Mouse (Mus musculus) midbrain, embryonic 10.5 days (tissue): ENCODE measurements at regions not wholly inside any gene's neighbourhood (a gene's known extent, or its start where the extent isn't known, plus 50 kb on each side); places are given as distances from the start of the nearest gene placed in this dataset.

Source experiments
- DNase-seq: peaks from one replicate; pipeline ENCODE4 v3.0.0-alpha.2; 2017; ENCODE audit warnings: low spot score
- H3K27ac ChIP-seq: fragments of 300-500 bp; sonication (generic); replicated peaks from 2 replicates; pipeline ENCODE4 v1.5.1; 2016; ENCODE audit warnings: mild to moderate bottlenecking
- H3K27me3 ChIP-seq: fragments of 300-500 bp; sonication (generic); 2 replicates; pipeline ENCODE4 v1.6.1; 2016; ENCODE audit warnings: low read depth, mild to moderate bottlenecking; ENCODE audit not compliant: poor library complexity, severe bottlenecking
- H3K36me3 ChIP-seq: fragments of 300-500 bp; sonication (generic); 2 replicates; pipeline ENCODE4 v1.6.1; 2016; ENCODE audit warnings: mild to moderate bottlenecking, moderate library complexity
- H3K4me1 ChIP-seq: fragments of 300-500 bp; sonication (generic); 2 replicates; pipeline ENCODE4 v1.6.1; 2016
- H3K4me3 ChIP-seq: fragments of 300-500 bp; sonication (generic); 2 replicates; pipeline ENCODE4 v1.5.1; 2016; ENCODE audit warnings: mild to moderate bottlenecking, moderate library complexity
- H3K9me3 ChIP-seq: fragments of 300-500 bp; sonication (generic); replicated peaks from 2 replicates; pipeline ENCODE4 v1.6.1; 2016; ENCODE audit warnings: mild to moderate bottlenecking
- WGBS: fragments of 180-500 bp; shearing (Covaris S2); methylation state at CpG from one replicate; pipeline ENCODE4 v1.1.7; 2016; 5-methylcytosine and 5-hydroxymethylcytosine counted together

GRCm38 (mm10) chr14:68344715-68345114 lies 949.4 kb downstream of the Synb start:
- no peaks in the 10 kb centered on the region for H3K36me3 ChIP-seq
- no peak overlapping the region for H3K27ac ChIP-seq
- no peaks in the 10 kb centered on the region for H3K9me3 ChIP-seq
- no peak for DNase-seq
- H3K27me3 ChIP-seq: no peaks in the 10 kb centered on the region
- no peaks in the 10 kb centered on the region for H3K4me1 ChIP-seq
- 69% methylated on average over 3 of the region's 3 CpGs for WGBS
- no peak overlapping the region for H3K4me3 ChIP-seq

GRCm38 (mm10) chr14:68338440-68338839 lies 955.7 kb downstream of the Synb start:
- DNase-seq: no peak
- Histone ChIP-seq H3K27me3 (no peaks in the 10 kb centered on the region), H3K27ac (peak overlapping the region; percentile 42; the same call in 1 of the 2 replicates), H3K9me3 (no peaks in the 10 kb centered on the region), H3K4me3 (no peak overlapping the region), H3K4me1 (peaks cover 10% of the 10 kb centered on the region), H3K36me3 (no peaks in the 10 kb centered on the region)
- 53% methylated on average over 5 of the region's 5 CpGs for WGBS

DNA sequence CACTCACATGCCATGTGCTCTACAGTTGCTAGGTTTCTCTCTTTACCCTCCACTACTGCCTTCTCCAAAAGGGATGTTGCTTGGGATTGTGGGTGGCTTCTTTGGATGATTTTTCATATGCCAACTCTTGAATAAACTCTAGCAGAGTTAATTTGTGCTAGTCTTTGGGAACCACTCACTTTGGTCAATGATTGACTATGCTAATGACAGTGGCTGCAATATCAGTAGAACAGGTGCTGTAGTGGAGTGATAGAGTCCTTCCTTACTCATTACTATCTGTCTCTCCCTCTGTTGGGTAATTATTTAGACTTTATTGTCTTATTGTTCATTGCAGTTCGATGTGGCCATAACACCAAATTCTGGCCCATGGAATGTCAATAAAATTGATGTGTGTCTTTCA lies 969.0 kb downstream of the Synb start:
- H3K27me3 ChIP-seq: no peaks in the 10 kb centered on the region
- H3K4me3 ChIP-seq: no peak overlapping the region
- 93% methylated on average over 1 of the region's 1 CpGs for WGBS
- H3K36me3 ChIP-seq: no peaks in the 10 kb centered on the region
- H3K9me3 ChIP-seq: no peaks in the 10 kb centered on the region
- no peaks in the 10 kb centered on the region for H3K4me1 ChIP-seq
- no peak overlapping the region for H3K27ac ChIP-seq
- DNase-seq: no peak

DNA sequence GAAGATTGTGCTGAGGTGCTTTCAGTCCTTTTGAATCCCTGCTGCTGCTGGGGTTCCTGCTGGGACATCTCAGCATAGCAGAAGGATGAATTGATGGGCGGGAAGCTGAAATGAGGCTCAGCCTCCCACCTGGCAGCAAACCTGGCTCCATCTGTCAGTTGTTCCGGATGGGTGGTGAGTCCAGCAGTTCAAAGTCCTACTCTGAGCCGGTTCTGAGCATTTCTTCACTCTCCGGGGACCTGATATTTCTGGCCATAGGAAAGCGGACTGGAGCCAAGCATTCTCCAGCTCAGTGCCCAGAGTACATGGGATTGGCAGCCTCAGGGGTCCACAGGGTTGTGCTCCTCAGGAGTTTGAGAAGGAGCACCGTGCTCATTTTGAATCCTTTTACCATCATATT lies 971.1 kb downstream of the Synb start:
- Histone ChIP-seq H3K9me3 (no peaks in the 10 kb centered on the region), H3K27me3 (no peaks in the 10 kb centered on the region), H3K27ac (no peak overlapping the region), H3K36me3 (no peaks in the 10 kb centered on the region), H3K4me1 (no peaks in the 10 kb centered on the region), H3K4me3 (no peak overlapping the region)
- 59% methylated on average over 6 of the region's 6 CpGs for WGBS
- no peak for DNase-seq

DNA sequence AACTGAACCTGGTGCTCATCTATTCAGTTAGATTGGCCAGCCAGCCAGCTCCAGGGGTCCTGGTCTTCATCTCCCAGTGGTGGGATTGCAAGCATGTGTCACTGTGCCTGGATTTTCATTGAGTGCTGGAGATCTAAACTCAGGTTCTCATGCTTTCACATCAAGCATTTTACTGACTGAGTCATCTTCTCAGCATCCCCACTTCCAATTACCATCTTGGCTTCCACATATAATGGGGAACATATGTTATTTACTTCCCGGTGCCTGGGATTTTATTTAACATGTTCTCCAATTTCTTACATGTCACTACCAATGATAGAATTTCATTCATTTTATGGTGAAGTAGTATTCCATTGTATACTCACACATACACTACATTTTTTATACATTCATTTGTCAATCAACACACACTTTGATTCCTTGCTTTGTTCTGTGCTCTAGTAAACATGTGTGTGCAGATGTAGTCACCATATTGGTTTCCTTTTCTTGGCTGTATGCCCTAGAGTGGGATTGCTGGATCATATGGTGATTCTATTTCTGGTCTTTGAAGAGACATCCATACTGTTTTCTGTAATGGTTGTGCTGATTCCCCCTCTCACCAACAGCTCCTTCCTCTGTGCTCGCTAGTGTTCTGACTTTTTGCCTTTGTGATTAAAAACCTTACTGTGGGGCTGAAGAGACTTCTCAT lies 986.0 kb downstream of the Synb start:
- Histone ChIP-seq H3K27ac (no peak overlapping the region), H3K4me1 (no peaks in the 10 kb centered on the region), H3K36me3 (no peaks in the 10 kb centered on the region), H3K27me3 (no peaks in the 10 kb centered on the region), H3K9me3 (no peaks in the 10 kb centered on the region), H3K4me3 (no peak overlapping the region)
- DNase-seq: no peak
- 86% methylated on average over 2 of the region's 2 CpGs for WGBS

DNA sequence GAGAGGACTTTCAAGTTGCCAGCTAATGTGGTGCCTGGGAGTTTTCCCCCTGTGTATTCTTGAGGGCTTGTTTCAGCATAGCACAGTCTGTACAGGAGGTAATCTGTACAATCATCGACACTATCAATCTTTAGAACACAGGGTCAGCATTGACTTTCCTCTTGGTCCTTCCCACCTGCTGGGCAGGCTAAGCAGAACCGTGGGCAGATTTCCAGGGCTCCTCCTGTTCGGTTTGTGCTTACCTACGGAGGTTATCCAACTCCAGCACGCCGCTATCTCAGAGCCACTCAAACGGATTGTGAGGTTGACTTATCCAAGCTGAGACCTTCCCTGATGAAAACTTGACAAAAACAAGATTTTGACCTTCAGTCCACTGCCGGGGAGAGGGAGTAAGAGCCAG lies 988.9 kb downstream of the Synb start:
- Histone ChIP-seq H3K27me3 (no peaks in the 10 kb centered on the region), H3K36me3 (no peaks in the 10 kb centered on the region), H3K9me3 (no peaks in the 10 kb centered on the region), H3K27ac (no peak overlapping the region), H3K4me3 (no peak overlapping the region), H3K4me1 (no peaks in the 10 kb centered on the region)
- 91% methylated on average over 8 of the region's 8 CpGs for WGBS
- DNase-seq: no peak

- no peak for DNase-seq
- 89% methylated on average over 4 of the region's 4 CpGs for WGBS
- H3K27me3 ChIP-seq: no peaks in the 10 kb centered on the region
Observed at GRCm38 (mm10) chr14:68301710-68302109, 992.4 kb downstream of the Synb start.

GRCm38 (mm10) chr14:68285546-68285945 lies 1008.6 kb downstream of the Synb start:
- Histone ChIP-seq H3K4me3 (no peak overlapping the region), H3K9me3 (no peaks in the 10 kb centered on the region), H3K36me3 (no peaks in the 10 kb centered on the region), H3K27me3 (no peaks in the 10 kb centered on the region), H3K27ac (no peak overlapping the region), H3K4me1 (no peaks in the 10 kb centered on the region)
- WGBS: 79% methylated on average over 3 of the region's 3 CpGs
- DNase-seq: no peak

More at GRCm38 (mm10) chr14:68301710-68302109, 992.4 kb downstream of the Synb start:
- Histone ChIP-seq H3K27ac (no peak overlapping the region), H3K9me3 (no peaks in the 10 kb centered on the region), H3K4me1 (no peaks in the 10 kb centered on the region), H3K36me3 (no peaks in the 10 kb centered on the region), H3K4me3 (no peak overlapping the region)

DNA sequence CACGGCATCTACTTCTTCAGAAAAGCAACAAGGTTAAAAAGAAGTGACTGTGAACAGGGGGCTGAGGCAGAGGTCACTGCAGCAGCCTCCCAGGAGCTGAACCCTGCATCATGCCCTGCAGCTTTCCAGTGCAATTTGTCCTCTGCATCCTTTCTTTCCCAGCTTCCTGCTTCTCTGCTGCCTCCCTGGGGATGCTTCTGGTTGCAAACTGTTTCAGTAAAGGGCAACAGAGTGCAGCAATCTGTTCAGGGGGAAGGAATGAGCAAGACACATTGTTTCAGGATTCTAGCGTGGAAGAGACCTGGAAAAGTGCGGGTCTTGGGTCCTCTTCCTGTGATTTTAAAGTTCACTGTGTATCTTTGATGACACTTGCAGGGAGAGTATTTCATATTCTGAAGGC lies 1032.7 kb downstream of the Synb start:
- 77% methylated on average over 3 of the region's 3 CpGs for WGBS
- Histone ChIP-seq H3K36me3 (no peaks in the 10 kb centered on the region), H3K9me3 (no peaks in the 10 kb centered on the region), H3K27ac (no peak overlapping the region), H3K4me1 (no peaks in the 10 kb centered on the region), H3K4me3 (no peak overlapping the region), H3K27me3 (no peaks in the 10 kb centered on the region)
- DNase-seq: no peak

GRCm38 (mm10) chr14:68246966-68247365 lies 1047.1 kb downstream of the Synb start:
- Histone ChIP-seq H3K27me3 (no peaks in the 10 kb centered on the region), H3K27ac (no peak overlapping the region), H3K9me3 (no peaks in the 10 kb centered on the region), H3K4me3 (no peak overlapping the region), H3K36me3 (no peaks in the 10 kb centered on the region), H3K4me1 (no peaks in the 10 kb centered on the region)
- no peak for DNase-seq
- 87% methylated on average over 2 of the region's 2 CpGs for WGBS

- Histone ChIP-seq H3K4me1 (no peaks in the 10 kb centered on the region), H3K27me3 (no peaks in the 10 kb centered on the region), H3K36me3 (no peaks in the 10 kb centered on the region), H3K9me3 (no peaks in the 10 kb centered on the region), H3K27ac (no peak overlapping the region), H3K4me3 (no peak overlapping the region)
- 73% methylated on average over 7 of the region's 7 CpGs for WGBS
- DNase-seq: no peak
Observed at GRCm38 (mm10) chr14:68240146-68240545, 1054.0 kb downstream of the Synb start.

GRCm38 (mm10) chr14:68224152-68224551 lies 1069.9 kb downstream of the Synb start:
- WGBS: 91% methylated on average over 3 of the region's 3 CpGs
- Histone ChIP-seq H3K9me3 (no peaks in the 10 kb centered on the region), H3K4me1 (no peaks in the 10 kb centered on the region), H3K36me3 (no peaks in the 10 kb centered on the region), H3K4me3 (no peak overlapping the region), H3K27me3 (no peaks in the 10 kb centered on the region), H3K27ac (no peak overlapping the region)
- DNase-seq: no peak

- Histone ChIP-seq H3K4me3 (no peak overlapping the region), H3K9me3 (no peaks in the 10 kb centered on the region), H3K4me1 (no peaks in the 10 kb centered on the region), H3K36me3 (no peaks in the 10 kb centered on the region), H3K27me3 (no peaks in the 10 kb centered on the region), H3K27ac (no peak overlapping the region)
- WGBS: 83% methylated on average over 9 of the region's 9 CpGs
- DNase-seq: no peak
Observed at GRCm38 (mm10) chr14:68219025-68219595, 1075.0 kb downstream of the Synb start.
